16 mouse cellular contexts compared by ENCODE assay signal in genomic region chr16:90319321-90319720, GRCm38 (mm10).
"Had no signal": no experiment of that assay in that cellular context is flagged by ENCODE, and none has a peak within 500 bp of the region (broad histone marks: within the 10 kb centered on the region; RNA-seq: fewer than 3 reads in every experiment).

No protein-coding gene starts in this region.

- H3K9ac ChIP-seq: lung, embryonic 14.5 days; midbrain, embryonic 13.5 days; neural tube, embryonic 13.5 days; neural tube, embryonic 15.5 days had no signal

- H3K36me3 ChIP-seq: midbrain, embryonic 10.5 days; midbrain, embryonic 13.5 days; neural tube, embryonic 13.5 days; neural tube, embryonic 15.5 days had no signal

- H3K9me3 ChIP-seq: midbrain, embryonic 10.5 days; midbrain, embryonic 13.5 days; neural tube, embryonic 13.5 days; neural tube, embryonic 15.5 days had no signal

- H3K4me3 ChIP-seq: midbrain, embryonic 10.5 days; midbrain, embryonic 13.5 days; myocyte; neural tube, embryonic 13.5 days; neural tube, embryonic 15.5 days had no signal

- H3K27me3 ChIP-seq: midbrain, embryonic 13.5 days; neural tube, embryonic 13.5 days; neural tube, embryonic 15.5 days had no signal

- H3K4me1 ChIP-seq: midbrain, embryonic 10.5 days; midbrain, embryonic 13.5 days; neural tube, embryonic 13.5 days; neural tube, embryonic 15.5 days had no signal

- H3K4me2 ChIP-seq: lung, embryonic 14.5 days; midbrain, embryonic 13.5 days; neural tube, embryonic 13.5 days; neural tube, embryonic 15.5 days had no signal

- DNase-seq: lung, adult 18-20 months; lung, embryonic 14.5 days; lung, postnatal 10 days; lung, postnatal 4 days; right cerebral cortex, adult 18-20 months; right cerebral cortex, postnatal 25 days; right cerebral cortex, postnatal 4 days; spleen, adult 18-20 months; thymus, adult 18-20 months; thymus, postnatal 25 days; thymus, postnatal 4 days had no signal

- H3K27ac ChIP-seq: midbrain, embryonic 10.5 days; midbrain, embryonic 13.5 days; neural tube, embryonic 13.5 days; neural tube, embryonic 15.5 days had no signal
